Mouse (Mus musculus) heart, embryonic 10.5 days (tissue): ENCODE measurements around the gene Olfr64. TPM values are rescaled to one million over a fixed set of nuclear protein-coding genes. Genes with fewer than 3 reads are reported as not detected.
A peak's percentile ranks its signal among the peaks of the same experiment; 100 is the strongest.

ENCODE experiments used
- DNase-seq: peaks from one replicate; pipeline ENCODE4 v3.0.0-alpha.2; 2017; ENCODE audit warnings: low spot score
- H3K27ac ChIP-seq: fragments of 300-500 bp; sonication (generic); 2 replicates; pipeline ENCODE4 v1.5.1; 2016; ENCODE audit warnings: mild to moderate bottlenecking
- H3K27me3 ChIP-seq: fragments of 300-500 bp; sonication (generic); 2 replicates; pipeline ENCODE4 v1.6.1; 2016; ENCODE audit warnings: mild to moderate bottlenecking; ENCODE audit not compliant: poor library complexity, insufficient read depth, severe bottlenecking
- H3K36me3 ChIP-seq: fragments of 300-500 bp; sonication (generic); 2 replicates; pipeline ENCODE4 v1.6.1; 2016; ENCODE audit warnings: mild to moderate bottlenecking, moderate library complexity
- H3K4me1 ChIP-seq: fragments of 300-500 bp; sonication (generic); 2 replicates; pipeline ENCODE4 v1.6.1; 2016; ENCODE audit warnings: mild to moderate bottlenecking
- H3K4me3 ChIP-seq: fragments of 300-500 bp; sonication (generic); 2 replicates; pipeline ENCODE4 v1.5.1; 2016; ENCODE audit warnings: mild to moderate bottlenecking, moderate library complexity
- H3K9me3 ChIP-seq: fragments of 300-500 bp; sonication (generic); 2 replicates; pipeline ENCODE4 v1.6.1; 2016; ENCODE audit warnings: mild to moderate bottlenecking, moderate library complexity
- WGBS: fragments of 180-500 bp; shearing (Covaris S2); methylation state at CpG from one replicate; pipeline ENCODE4 v1.1.7; 2016; 5-methylcytosine and 5-hydroxymethylcytosine counted together
- polyA plus RNA-seq: library from polyadenylated mRNA; unstranded; fragments of >200 nt; fragmentation: Nextera tagmentation; extraction: Ambion mirVana; gene quantifications from 2 replicates; pipeline ENCODE4 v1.2.1, GENCODE M21; 2016

The Olfr64 gene
- polyA plus RNA-seq, 1 experiment from 2014 or later = not detected

DNA sequence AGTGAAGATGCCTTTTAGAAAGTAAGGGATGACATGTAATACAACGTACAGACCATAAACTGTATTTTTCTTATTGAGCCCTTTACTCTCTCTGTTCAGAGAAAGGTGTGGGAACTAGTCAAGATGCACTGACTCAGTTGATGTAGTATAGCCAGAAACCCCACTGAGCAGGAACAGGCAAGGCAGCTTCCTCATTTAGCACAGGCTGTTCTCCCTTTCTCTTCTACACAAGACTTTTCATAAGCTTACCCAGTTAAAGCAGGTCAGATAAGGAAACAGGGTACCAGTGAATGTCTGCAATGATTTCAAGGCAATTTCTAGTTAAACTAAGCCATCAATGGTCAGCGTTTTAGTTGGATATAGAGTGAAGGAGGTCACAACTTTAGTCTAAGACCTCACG is 32.8 kb downstream of the Olfr64 start:
- H3K4me1 ChIP-seq = no peaks in the 10 kb centered on the region; the same call in 1 of the 2 replicates
- H3K27ac ChIP-seq = peak overlapping the region; percentile 23
- no peak overlapping the region for H3K4me3 ChIP-seq
- H3K36me3 ChIP-seq = no peaks in the 10 kb centered on the region
- no peak for DNase-seq
- no peaks in the 10 kb centered on the region for H3K9me3 ChIP-seq
- WGBS = 77% methylated on average over 3 of the region's 3 CpGs
- H3K27me3 ChIP-seq = no peaks in the 10 kb centered on the region

DNA sequence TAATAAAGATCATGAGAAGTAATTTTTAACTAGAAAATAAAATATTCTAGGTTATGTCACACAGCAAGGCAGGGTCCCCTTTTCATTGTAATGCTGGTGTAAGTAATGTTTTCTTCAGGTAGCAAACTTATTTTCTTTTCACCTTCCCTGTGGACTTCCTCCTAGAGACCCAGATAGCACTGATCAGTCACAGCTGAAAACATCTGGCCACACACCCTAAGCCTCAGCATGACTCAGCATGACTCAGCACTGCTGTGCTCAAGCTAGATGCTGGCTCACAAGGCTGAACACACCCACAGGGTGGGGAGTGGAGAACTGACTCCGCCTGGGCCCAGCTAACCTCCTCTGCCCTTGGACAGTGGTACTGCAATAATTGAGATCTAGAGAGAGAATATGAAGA is 33.4 kb downstream of the Olfr64 start:
- Histone ChIP-seq H3K36me3 (no peaks in the 10 kb centered on the region), H3K4me3 (no peak overlapping the region), H3K9me3 (no peaks in the 10 kb centered on the region), H3K4me1 (no peaks in the 10 kb centered on the region; the same call in 1 of the 2 replicates), H3K27ac (no peak overlapping the region; the same call in 1 of the 2 replicates), H3K27me3 (no peaks in the 10 kb centered on the region)
- peak; percentile 94 for DNase-seq
- WGBS = 40% methylated on average over 1 of the region's 1 CpGs

DNA sequence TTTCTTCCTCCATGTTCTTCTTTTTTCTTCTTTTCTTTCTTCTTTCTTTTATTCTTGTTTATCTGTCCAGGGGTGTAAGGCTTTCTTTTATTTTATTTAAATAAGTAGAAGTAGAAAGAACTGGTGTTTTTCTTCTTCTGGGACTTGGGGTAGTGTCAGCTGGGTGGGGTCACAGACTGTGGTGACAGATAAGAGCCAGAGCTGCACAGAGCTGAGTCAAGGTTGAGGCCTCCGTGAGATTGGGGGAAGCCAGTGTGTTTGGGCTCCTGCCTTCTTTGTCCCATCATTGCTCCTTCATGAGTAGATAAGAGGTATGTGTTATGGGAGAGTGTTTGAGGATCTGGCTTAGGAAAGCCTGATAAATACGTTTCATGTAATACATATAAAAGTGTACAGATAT is 35.2 kb downstream of the Olfr64 start:
- Histone ChIP-seq H3K4me1 (no peaks in the 10 kb centered on the region; the same call in 1 of the 2 replicates), H3K27me3 (no peaks in the 10 kb centered on the region), H3K36me3 (no peaks in the 10 kb centered on the region), H3K9me3 (no peaks in the 10 kb centered on the region), H3K4me3 (no peak overlapping the region), H3K27ac (peak overlapping the region; percentile 69)
- WGBS = 13% methylated on average over 2 of the region's 2 CpGs
- DNase-seq = peak; percentile 90

DNA sequence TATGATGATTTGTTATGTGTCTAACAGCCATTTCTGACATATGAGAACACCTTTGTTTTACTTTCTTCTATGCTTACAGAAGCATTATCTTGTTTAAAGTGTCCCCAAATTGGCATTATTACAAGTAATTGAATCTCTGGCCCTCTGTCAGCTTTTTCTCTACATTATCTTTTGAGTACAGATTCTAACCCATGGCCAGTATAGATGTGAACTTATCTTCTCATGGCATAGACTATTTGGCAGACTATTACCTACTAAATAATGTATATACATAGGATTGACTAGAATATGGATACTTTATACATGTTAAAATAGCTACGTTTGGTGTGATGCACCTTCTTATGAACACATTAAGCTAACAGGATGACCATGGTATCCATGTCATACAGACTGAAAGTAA is 39.6 kb downstream of the Olfr64 start:
- no peak for DNase-seq
- no peaks in the 10 kb centered on the region for H3K36me3 ChIP-seq
- 0 out of 2 replicates have a peak overlapping the region, but pooled peaks have one; percentile 19 for H3K27ac ChIP-seq
- H3K4me3 ChIP-seq = no peak overlapping the region
- no peaks in the 10 kb centered on the region; the same call in 1 of the 2 replicates for H3K4me1 ChIP-seq
- H3K27me3 ChIP-seq = no peaks in the 10 kb centered on the region
- no peaks in the 10 kb centered on the region for H3K9me3 ChIP-seq
- WGBS = 54% methylated on average over 1 of the region's 1 CpGs

DNA sequence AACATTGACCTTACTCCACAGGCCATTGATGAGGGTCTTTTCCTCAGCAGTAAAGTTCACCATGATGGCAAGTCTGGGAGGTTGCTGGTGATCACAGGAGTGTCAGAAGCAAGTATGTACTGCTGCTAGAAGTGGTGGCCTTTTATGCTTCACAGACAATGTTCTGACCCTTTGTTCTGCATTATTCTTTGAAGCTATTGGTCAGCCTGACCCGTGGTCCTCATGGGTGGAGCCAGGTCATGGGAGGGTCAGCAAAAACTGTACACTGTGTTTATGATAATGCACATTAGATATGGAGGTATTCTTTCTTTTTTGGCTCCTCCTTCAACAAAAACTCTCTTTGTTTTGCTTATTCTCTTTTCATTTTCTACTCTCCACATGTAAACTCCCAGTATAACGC is 41.2 kb downstream of the Olfr64 start, which contains the start of gene Hbb-y:
TSS of gene Hbb-y (minus strand) at position 127 of the 400 bp plus-strand sequence.
- peak; percentile 92 for DNase-seq
- Histone ChIP-seq H3K27ac (peak within 1 kb of the TSS; percentile 52; the same call in 1 of the 2 replicates), H3K27me3 (no peaks in the 10 kb centered on the region), H3K9me3 (no peaks in the 10 kb centered on the region), H3K4me1 (no peaks in the 10 kb centered on the region), H3K4me3 (no peak within 1 kb of the TSS), H3K36me3 (no peaks in the 10 kb centered on the region)
- 52% methylated on average over 2 of the region's 2 CpGs for WGBS

DNA sequence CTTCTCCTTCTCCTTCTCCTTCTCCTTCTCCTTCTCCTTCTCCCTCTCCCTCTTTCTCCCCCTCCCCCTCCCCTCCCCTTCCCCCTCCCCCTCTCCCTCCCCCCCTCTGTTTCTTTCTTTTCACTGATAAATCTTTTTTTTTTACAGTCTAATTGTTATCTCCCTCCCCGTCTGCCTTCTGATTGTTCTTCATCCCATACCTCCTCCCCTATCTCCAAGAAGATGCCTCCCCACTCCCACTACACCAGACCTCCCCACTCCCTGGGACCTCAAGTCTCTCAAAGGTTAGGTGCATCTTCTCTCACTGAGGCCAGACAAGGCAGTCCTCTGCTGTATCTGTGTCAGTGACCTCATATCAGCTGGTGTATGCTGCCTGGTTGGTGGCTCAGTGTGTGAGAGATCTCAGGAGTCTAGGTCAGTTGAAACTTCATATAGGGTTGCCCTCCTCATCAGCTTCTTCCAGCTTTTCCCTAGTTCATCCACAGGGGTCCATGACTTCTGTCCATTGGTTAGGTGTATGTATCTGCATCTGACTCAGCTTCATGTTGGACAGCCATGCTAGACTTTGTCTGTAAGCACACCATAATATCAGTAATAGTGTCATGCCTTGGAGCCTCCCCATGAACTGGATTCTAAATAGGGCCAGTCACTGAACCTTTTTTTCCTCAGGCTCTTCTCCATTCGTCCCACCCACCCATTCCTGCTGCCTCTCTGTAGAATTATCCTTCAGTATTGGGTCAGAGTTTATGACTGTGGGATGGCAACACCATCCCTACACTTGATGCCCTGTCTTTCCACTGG is 49.6 kb downstream of the Olfr64 start:
- Histone ChIP-seq H3K27ac (no peak overlapping the region), H3K9me3 (no peaks in the 10 kb centered on the region), H3K27me3 (no peaks in the 10 kb centered on the region), H3K4me3 (no peak overlapping the region), H3K4me1 (no peaks in the 10 kb centered on the region), H3K36me3 (no peaks in the 10 kb centered on the region)
- DNase-seq = no peak
- 37% methylated on average over 1 of the region's 2 CpGs for WGBS

DNA sequence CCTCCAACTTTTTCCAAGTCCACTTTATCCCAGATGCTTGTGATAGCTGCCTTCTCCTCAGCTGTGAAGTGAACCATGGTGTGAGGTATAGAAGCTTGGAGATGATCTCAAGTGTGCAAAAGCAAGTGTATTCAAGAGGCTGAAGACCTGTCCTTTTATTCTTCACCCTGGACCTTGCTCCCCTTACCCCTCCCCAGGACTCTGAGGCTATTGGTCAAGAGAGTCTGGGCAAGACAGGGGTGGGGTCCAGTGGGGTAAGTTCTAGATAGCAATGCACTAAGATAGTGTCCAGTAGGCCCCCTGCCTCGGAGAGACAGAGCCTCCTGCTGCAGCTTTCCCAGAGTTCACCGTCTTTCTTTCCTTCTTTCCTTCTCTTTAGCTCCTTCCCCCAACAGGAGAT is 51.3 kb downstream of the Olfr64 start, which contains the start of gene Hbb-bh1:
TSS of gene Hbb-bh1 (minus strand) at position 131 of the 400 bp plus-strand sequence.
- H3K9me3 ChIP-seq = no peaks in the 10 kb centered on the region
- H3K4me1 ChIP-seq = no peaks in the 10 kb centered on the region
- 68% methylated on average over 2 of the region's 2 CpGs for WGBS
- H3K27ac ChIP-seq = peak within 1 kb of the TSS; percentile 42; the same call in 1 of the 2 replicates
- H3K27me3 ChIP-seq = no peaks in the 10 kb centered on the region
- peak within 1 kb of the TSS; percentile 22 for H3K4me3 ChIP-seq
- peak; percentile 89 for DNase-seq
- H3K36me3 ChIP-seq = no peaks in the 10 kb centered on the region

DNA sequence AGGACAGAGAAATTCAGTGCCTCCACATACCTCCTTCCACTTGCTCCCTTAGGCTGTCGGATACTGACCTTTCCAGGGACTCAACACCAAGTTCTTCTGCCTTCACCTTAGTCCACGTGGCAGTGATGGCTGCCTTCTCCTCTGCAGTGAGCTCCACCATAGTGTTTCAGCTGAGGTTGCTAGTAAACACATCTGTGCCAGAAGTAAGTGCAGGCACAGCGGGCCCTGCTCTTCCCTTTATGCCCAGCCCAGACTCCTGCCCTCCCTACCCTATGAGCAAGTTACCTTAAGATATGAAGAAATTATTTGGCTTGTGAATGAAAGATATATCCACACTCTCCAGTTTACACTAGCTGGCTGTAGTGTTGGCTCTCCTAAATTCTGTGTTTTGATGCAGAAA is 54.0 kb downstream of the Olfr64 start, which contains the start of gene Hbb-bh2:
TSS of gene Hbb-bh2 (minus strand) at position 253 of the 400 bp plus-strand sequence.
- Histone ChIP-seq H3K27ac (no peak within 1 kb of the TSS), H3K4me3 (no peak within 1 kb of the TSS)

More for the DNA sequence above, 54.0 kb downstream of the Olfr64 start, which contains the start of gene Hbb-bh2:
- H3K36me3 ChIP-seq = no peaks in the 10 kb centered on the region
- no peaks in the 10 kb centered on the region for H3K27me3 ChIP-seq
- WGBS = 61% methylated on average over 3 of the region's 3 CpGs
- H3K4me1 ChIP-seq = no peaks in the 10 kb centered on the region
- no peaks in the 10 kb centered on the region for H3K9me3 ChIP-seq
- DNase-seq = peak; percentile 82

Other genes starting within 250 kb of the Olfr64 start
- gene Olfr623, start 230.8 kb downstream of the Olfr64 start, polyA plus RNA-seq = not detected in 2 replicates
- not detected in 2 replicates for gene Olfr624, start 223.3 kb downstream of the Olfr64 start, polyA plus RNA-seq
- gene Olfr625-ps1, start 211.8 kb downstream of the Olfr64 start, polyA plus RNA-seq = not detected in 2 replicates
- not detected in 2 replicates for gene Olfr243, start 179.8 kb downstream of the Olfr64 start, polyA plus RNA-seq
- not detected in 2 replicates for gene Olfr628, start 164.1 kb downstream of the Olfr64 start, polyA plus RNA-seq
- not detected in 2 replicates for gene Olfr629, start 149.5 kb downstream of the Olfr64 start, polyA plus RNA-seq
- not detected in 2 replicates for gene Olfr630, start 137.2 kb downstream of the Olfr64 start, polyA plus RNA-seq
- not detected in 2 replicates for gene Olfr69, start 122.9 kb downstream of the Olfr64 start, polyA plus RNA-seq
- gene Olfr68, start 114.8 kb downstream of the Olfr64 start, polyA plus RNA-seq = not detected in 2 replicates
- gene Olfr67, start 102.7 kb downstream of the Olfr64 start, polyA plus RNA-seq = not detected in 2 replicates
- 442 and 979 TPM in 2 replicates for gene Hbb-bt, start 80.5 kb downstream of the Olfr64 start, polyA plus RNA-seq
- gene Hbb-bs, start 66.4 kb downstream of the Olfr64 start, polyA plus RNA-seq = 173 and 274 TPM in 2 replicates
- gene Hbb-bh2, start 54.0 kb downstream of the Olfr64 start, polyA plus RNA-seq = 0.28 and 1.2 TPM in 2 replicates
- 8,898 and 9,884 TPM in 2 replicates for gene Hbb-bh1, start 51.3 kb downstream of the Olfr64 start, polyA plus RNA-seq
- gene Hbb-y, start 41.3 kb downstream of the Olfr64 start, polyA plus RNA-seq = 17,516 and 23,478 TPM in 2 replicates
- gene Olfr66, start 8.2 kb downstream of the Olfr64 start, polyA plus RNA-seq = not detected in 2 replicates
- not detected in 2 replicates for gene Olfr65, start 9.0 kb upstream of the Olfr64 start, polyA plus RNA-seq
- gene Olfr631, start 34.3 kb upstream of the Olfr64 start, polyA plus RNA-seq = not detected in 2 replicates
- gene Olfr632, start 39.9 kb upstream of the Olfr64 start, polyA plus RNA-seq = not detected in 2 replicates
- gene Olfr633, start 50.0 kb upstream of the Olfr64 start, polyA plus RNA-seq = not detected in 2 replicates
- gene Olfr635, start 76.7 kb upstream of the Olfr64 start, polyA plus RNA-seq = not detected in 2 replicates
- gene Olfr638, start 104.3 kb upstream of the Olfr64 start, polyA plus RNA-seq = not detected in 2 replicates
- gene Olfr639, start 122.8 kb upstream of the Olfr64 start, polyA plus RNA-seq = not detected in 2 replicates
- gene Olfr640, start 131.1 kb upstream of the Olfr64 start, polyA plus RNA-seq = not detected in 2 replicates
- gene Olfr641, start 141.0 kb upstream of the Olfr64 start, polyA plus RNA-seq = not detected in 2 replicates
- gene Olfr642, start 158.2 kb upstream of the Olfr64 start, polyA plus RNA-seq = not detected in 2 replicates
- gene 4930516K23Rik, start 167.0 kb upstream of the Olfr64 start, polyA plus RNA-seq = not detected in 2 replicates
- gene Olfr644, start 177.4 kb upstream of the Olfr64 start, polyA plus RNA-seq = not detected in 2 replicates
- not detected in 2 replicates for gene Olfr645, start 191.0 kb upstream of the Olfr64 start, polyA plus RNA-seq
- not detected in 2 replicates for gene Olfr646, start 210.4 kb upstream of the Olfr64 start, polyA plus RNA-seq
- not detected in 2 replicates for gene Ubqln5, start 235.3 kb upstream of the Olfr64 start, polyA plus RNA-seq
- gene Olfr643, start 242.9 kb upstream of the Olfr64 start, polyA plus RNA-seq = not detected in 2 replicates
- not detected in 2 replicates for gene Ubqln3, start 248.8 kb upstream of the Olfr64 start, polyA plus RNA-seq